Mouse (Mus musculus): ENCODE measurements at regions not wholly inside any gene's neighbourhood (a gene's known extent, or its start where the extent isn't known, plus 50 kb on each side); places are given as distances from the start of the nearest gene placed in this dataset.

DNA sequence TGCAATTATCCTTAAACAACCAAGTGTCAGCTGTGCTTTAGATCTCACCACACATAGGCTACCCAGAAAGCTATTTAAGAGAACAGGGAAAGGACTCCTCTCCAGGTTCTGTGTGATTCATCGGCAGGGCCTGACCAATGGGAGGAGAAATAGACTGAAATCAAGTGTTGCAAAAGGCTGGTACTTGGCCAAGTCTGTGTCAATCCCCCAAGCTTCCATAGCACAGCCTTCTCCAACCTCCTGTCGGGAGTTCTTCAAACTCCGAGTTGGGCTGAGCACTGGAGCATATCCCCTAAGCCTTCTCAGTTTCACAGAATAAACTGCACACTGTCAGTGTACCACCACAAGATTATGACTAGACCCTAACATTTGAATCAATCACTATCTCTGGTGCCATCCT, 90.5 kb upstream of the Cadps start:
- no peak for TF ChIP-seq POLR2A (IDR thresholded peaks at IDR 0.05; ENCODE audit: insufficient read length, low read depth)
- TF ChIP-seq CEBPB (IDR thresholded peaks at IDR 0.05; ENCODE audit: insufficient read depth, poor library complexity, severe bottlenecking): no peak
- no peak for TF ChIP-seq USF1 (IDR thresholded peaks at IDR 0.05; ENCODE audit: low read depth)
- no peak for TF ChIP-seq POLR2AphosphoS2 (IDR thresholded peaks at IDR 0.05; ENCODE audit: insufficient read length, low read depth)
